Mouse (Mus musculus): ENCODE measurements around the gene Adam11.

- no peak for TF ChIP-seq EP300 (IDR thresholded peaks at IDR 0.05; ENCODE audit: low read depth)
- no peak for TF ChIP-seq CTCF (IDR thresholded peaks at IDR 0.05; ENCODE audit: low read depth)
Observed at GRCm38 (mm10) chr11:102761309-102762210, at the start of gene Adam11.
